In genomic region chr15:94722759-94723158, GRCm38 (mm10) we compare ENCODE assay signal across 8 mouse cellular contexts.
A peak's percentile ranks its signal among the peaks of the same experiment; 100 is the strongest.
DNase-seq lines count a peak whose midpoint lies in the region; ATAC-seq and TF ChIP-seq lines count a peak whose summit lies in the region.

No protein-coding gene starts in this region.

- no peaks in the 10 kb centered on the region for H3K4me1 ChIP-seq in hindbrain, embryonic 11.5 days (replicated peaks; ENCODE audit: control insufficient read depth, insufficient read depth, low read length)
- no peaks in the 10 kb centered on the region for H3K4me1 ChIP-seq in hindbrain, embryonic 13.5 days (replicated peaks)
- peaks cover 19% of the 10 kb centered on the region; the same call in 1 of the 2 replicates for H3K4me1 ChIP-seq in E14TG2a.4 (replicated peaks; ENCODE audit: low read depth, low read length)
- no peaks in the 10 kb centered on the region for H3K4me1 ChIP-seq in forebrain, postnatal 0 days (ENCODE audit: insufficient read depth)

- no peaks in the 10 kb centered on the region for H3K9me3 ChIP-seq in hindbrain, embryonic 11.5 days (ENCODE audit: control insufficient read depth, low read length)
- no peaks in the 10 kb centered on the region for H3K9me3 ChIP-seq in hindbrain, embryonic 13.5 days
- peaks cover 5% of the 10 kb centered on the region; the same call in 1 of the 2 replicates for H3K9me3 ChIP-seq in E14TG2a.4 (ENCODE audit: low read length)
- H3K9me3 ChIP-seq in forebrain, postnatal 0 days (ENCODE audit: low read length): no peaks in the 10 kb centered on the region

- no peak overlapping the region for H3K4me2 ChIP-seq in hindbrain, embryonic 11.5 days (replicated peaks; ENCODE audit: low read depth, low read length)
- no peak overlapping the region for H3K4me2 ChIP-seq in hindbrain, embryonic 13.5 days
- H3K4me2 ChIP-seq in forebrain, postnatal 0 days (ENCODE audit: low read depth): no peak overlapping the region

- H3K27me3 ChIP-seq in hindbrain, embryonic 11.5 days (ENCODE audit: control insufficient read depth, insufficient read depth, low read length): no peaks in the 10 kb centered on the region
- H3K27me3 ChIP-seq in hindbrain, embryonic 13.5 days: no peaks in the 10 kb centered on the region
- H3K27me3 ChIP-seq in E14TG2a.4 (ENCODE audit: insufficient read depth, low read length): no peaks in the 10 kb centered on the region
- H3K27me3 ChIP-seq in forebrain, postnatal 0 days (ENCODE audit: insufficient read depth, low read length): no peaks in the 10 kb centered on the region

- peak; percentile 84 for DNase-seq in hindbrain, embryonic 11.5 days (ENCODE audit: low spot score)
- DNase-seq in brain, adult 2 months (ENCODE audit: low read depth, low spot score): peak; percentile 89
- peak; percentile 94 for DNase-seq in forebrain, postnatal 0 days
- peak; percentile 44 to 78 for DNase-seq in layer of hippocampus, adult 8-10 months (ENCODE audit: low spot score in 2 of 2)
- DNase-seq in lung, postnatal 36 days: peak; percentile 66

- TF ChIP-seq CTCF in E14TG2a.4 (conservative IDR thresholded peaks at IDR 0.05; ENCODE audit: low read length): peak; percentile 56
- TF ChIP-seq CTCF in forebrain, postnatal 0 days (IDR thresholded peaks at IDR 0.05; ENCODE audit: low read depth): peak; percentile 82

- no peak overlapping the region for H3K4me3 ChIP-seq in hindbrain, embryonic 11.5 days (ENCODE audit: low read depth, low read length)
- H3K4me3 ChIP-seq in hindbrain, embryonic 13.5 days: no peak overlapping the region
- no peak overlapping the region for H3K4me3 ChIP-seq in E14TG2a.4 (replicated peaks; ENCODE audit: low read length)
- H3K4me3 ChIP-seq in forebrain, postnatal 0 days (ENCODE audit: low read depth, low read length): no peak overlapping the region

- no peak overlapping the region for H3K9ac ChIP-seq in hindbrain, embryonic 11.5 days (ENCODE audit: low read depth, low read length)
- H3K9ac ChIP-seq in hindbrain, embryonic 13.5 days: no peak overlapping the region
- no peak overlapping the region for H3K9ac ChIP-seq in forebrain, postnatal 0 days

- H3K36me3 ChIP-seq in hindbrain, embryonic 11.5 days (ENCODE audit: control insufficient read depth, insufficient read depth, low read length): no peaks in the 10 kb centered on the region
- no peaks in the 10 kb centered on the region for H3K36me3 ChIP-seq in hindbrain, embryonic 13.5 days
- H3K36me3 ChIP-seq in E14TG2a.4 (ENCODE audit: insufficient read depth, low read length): no peaks in the 10 kb centered on the region
- no peaks in the 10 kb centered on the region for H3K36me3 ChIP-seq in forebrain, postnatal 0 days (ENCODE audit: insufficient read depth)

- H3K27ac ChIP-seq in hindbrain, embryonic 11.5 days (ENCODE audit: low read depth, low read length): no peak overlapping the region
- no peak overlapping the region for H3K27ac ChIP-seq in hindbrain, embryonic 13.5 days
- H3K27ac ChIP-seq in forebrain, postnatal 0 days (ENCODE audit: low read depth, low read length): no peak overlapping the region

- no peak for ATAC-seq in hindbrain, embryonic 11.5 days (ENCODE audit: low FRiP score)
- no peak for ATAC-seq in hindbrain, embryonic 13.5 days (ENCODE audit: low FRiP score)
- ATAC-seq in forebrain, postnatal 0 days: no peak
- no peak for ATAC-seq in erythroblast, adult 5-6 weeks (replicated peaks; ENCODE audit: low FRiP score, poor library complexity, severe bottlenecking)

- WGBS in hindbrain, embryonic 11.5 days: 39% methylated on average over 5 of the region's 5 CpGs
- WGBS in hindbrain, embryonic 13.5 days: 25% methylated on average over 5 of the region's 5 CpGs
- 27% methylated on average over 5 of the region's 5 CpGs for WGBS in forebrain, postnatal 0 days
